Mouse (Mus musculus) MEL (cell line): ENCODE measurements at regions not wholly inside any gene's neighbourhood (a gene's known extent, or its start where the extent isn't known, plus 50 kb on each side); places are given as distances from the start of the nearest gene placed in this dataset.
A peak's percentile ranks its signal among the peaks of the same experiment; 100 is the strongest.

ENCODE experiments used
- DNase-seq: peaks from one replicate; pipeline ENCODE4 v3.0.0; 2011; ENCODE audit warnings: low read depth, low spot score
- H3K27ac ChIP-seq: 2 replicates; pipeline ENCODE4 v1.5.1; 2012; ENCODE audit warnings: low read depth, mild to moderate bottlenecking, control low read depth, low read length, moderate library complexity; ENCODE audit not compliant: control insufficient read depth
- H3K27me3 ChIP-seq, 2 experiments: fragments of 150-350 bp in 1 of 2; sonication (generic) in 1 of 2; 2 replicates each; pipeline ENCODE4 v1.6.1; 2012; ENCODE audit warnings: low read length in 2 of 2, mild to moderate bottlenecking in 2 of 2, improper control_type of control experiment in 1 of 2, moderate library complexity in 1 of 2; ENCODE audit not compliant: insufficient read depth in 2 of 2, control insufficient read depth in 1 of 2
- H3K36me3 ChIP-seq, 2 experiments: 2 replicates each; pipeline ENCODE4 v1.6.1; 2012 to 2014; ENCODE audit warnings: low read length in 2 of 2, improper control_type of control experiment in 1 of 2, inconsistent platforms in 1 of 2, mild to moderate bottlenecking in 1 of 2; ENCODE audit not compliant: insufficient read depth in 2 of 2, control insufficient read depth in 1 of 2
- H3K4me1 ChIP-seq, 2 experiments: fragments of 150-350 bp in 1 of 2; sonication (generic) in 1 of 2; 2 replicates each; pipeline ENCODE4 v1.6.1; 2012; ENCODE audit warnings: low read length in 2 of 2, improper control_type of control experiment in 1 of 2, mild to moderate bottlenecking in 1 of 2; ENCODE audit not compliant: insufficient read depth in 2 of 2, control insufficient read depth in 1 of 2
- H3K4me3 ChIP-seq, 2 experiments: fragments of 150-350 bp in 1 of 2; sonication (generic) in 1 of 2; 2 replicates each; pipeline ENCODE4 v1.5.1; 2012; ENCODE audit warnings: low read depth in 2 of 2, low read length in 2 of 2, mild to moderate bottlenecking in 2 of 2, moderate library complexity in 2 of 2, control low read depth in 1 of 2, improper control_type of control experiment in 1 of 2; ENCODE audit not compliant: control insufficient read depth in 1 of 2, insufficient read depth in 1 of 2
- H3K79me2 ChIP-seq: 2 replicates; pipeline ENCODE4 v1.6.1; 2012; ENCODE audit warnings: mild to moderate bottlenecking, low read length, moderate library complexity; ENCODE audit not compliant: control insufficient read depth, poor library complexity, insufficient read depth
- H3K9ac ChIP-seq: 2 replicates; pipeline ENCODE4 v1.6.1; 2012; ENCODE audit warnings: low read depth, mild to moderate bottlenecking, control low read depth, low read length, moderate library complexity; ENCODE audit not compliant: control insufficient read depth, poor library complexity, severe bottlenecking
- H3K9me3 ChIP-seq: fragments of 150-350 bp; sonication (generic); replicated peaks from 2 replicates; pipeline ENCODE4 v1.6.1; 2012; ENCODE audit warnings: mild to moderate bottlenecking, low read length, improper control_type of control experiment, moderate library complexity; ENCODE audit not compliant: insufficient read depth
- HCFC1 ChIP-seq: IDR thresholded peaks from 2 replicates; pipeline ENCODE4 v1.6.1; 2012; ENCODE audit warnings: low read depth, mild to moderate bottlenecking, inconsistent platforms, low read length, improper control_type of control experiment, moderate library complexity
- MAFK ChIP-seq: IDR thresholded peaks from 2 replicates; pipeline ENCODE4 v1.6.1; 2011; ENCODE audit warnings: low read depth, mild to moderate bottlenecking, low read length, improper control_type of control experiment, borderline replicate concordance
- MXI1 ChIP-seq: IDR thresholded peaks from 2 replicates; pipeline ENCODE4 v1.6.1; 2011; ENCODE audit warnings: mild to moderate bottlenecking, low read depth, low read length, improper control_type of control experiment
- NRF1 ChIP-seq: IDR thresholded peaks from 2 replicates; pipeline ENCODE4 v1.6.1; 2014; ENCODE audit warnings: low read depth, mild to moderate bottlenecking, inconsistent platforms, low read length, improper control_type of control experiment, moderate library complexity; ENCODE audit not compliant: poor library complexity, insufficient read depth, severe bottlenecking
- POLR2AphosphoS5 ChIP-seq: IDR thresholded peaks from 2 replicates; pipeline ENCODE4 v1.6.1; 2012; ENCODE audit warnings: low read depth, borderline replicate concordance, mild to moderate bottlenecking, inconsistent platforms, low read length, moderate library complexity, mixed read lengths
- RAD21 ChIP-seq: IDR thresholded peaks from 2 replicates; pipeline ENCODE4 v1.6.1; 2011; ENCODE audit warnings: mild to moderate bottlenecking, low read depth, low read length, improper control_type of control experiment
- RCOR1 ChIP-seq: IDR thresholded peaks from 2 replicates; pipeline ENCODE4 v1.6.1; 2012; ENCODE audit warnings: low read depth, mild to moderate bottlenecking, inconsistent platforms, low read length, improper control_type of control experiment
- SMC3 ChIP-seq: IDR thresholded peaks from 2 replicates; pipeline ENCODE4 v1.6.1; 2011; ENCODE audit warnings: low read depth, low read length, improper control_type of control experiment
- TAL1 ChIP-seq: IDR thresholded peaks from 2 replicates; pipeline ENCODE4 v1.6.1; 2012; ENCODE audit warnings: mild to moderate bottlenecking, inconsistent platforms, low read length, moderate library complexity, mixed read lengths
- ZKSCAN1 ChIP-seq: IDR thresholded peaks from 2 replicates; pipeline ENCODE4 v1.6.1; 2012; ENCODE audit warnings: low read depth, mild to moderate bottlenecking, inconsistent platforms, low read length, improper control_type of control experiment, moderate library complexity
- ZMIZ1 ChIP-seq: IDR thresholded peaks from 2 replicates; pipeline ENCODE4 v1.6.1; 2012; ENCODE audit warnings: low read depth, mild to moderate bottlenecking, inconsistent platforms, low read length, improper control_type of control experiment, moderate library complexity
- ZNF384 ChIP-seq: IDR thresholded peaks from 2 replicates; pipeline ENCODE4 v1.6.1; 2012; ENCODE audit warnings: low read depth, mild to moderate bottlenecking, inconsistent platforms, low read length, improper control_type of control experiment

DNA sequence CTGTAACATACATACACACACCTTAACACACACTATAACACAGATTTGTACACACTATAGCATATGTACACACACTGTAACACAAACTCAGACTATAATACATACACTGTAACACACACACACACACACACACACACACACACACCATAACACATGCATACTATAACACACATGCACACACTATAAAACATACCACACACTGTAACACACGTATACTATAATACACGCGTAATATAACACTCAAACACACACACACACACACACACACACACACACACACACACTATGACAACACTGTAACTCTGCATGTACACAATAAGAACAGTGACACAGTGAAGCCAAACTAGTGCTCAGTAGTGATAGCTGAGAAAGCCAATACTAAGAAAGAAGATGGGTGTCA is 147.7 kb upstream of the Igfbp3 start:
- DNase-seq, result no peak
- H3K9me3 ChIP-seq, result no peaks in the 10 kb centered on the region
- no peaks in the 10 kb centered on the region for H3K4me1 ChIP-seq
- H3K79me2 ChIP-seq, result no peaks in the 10 kb centered on the region
- TF ChIP-seq POLR2AphosphoS5, result no peak
- TF ChIP-seq RCOR1, result no peak
- no peaks in the 10 kb centered on the region for H3K27me3 ChIP-seq
- H3K9ac ChIP-seq, result no peak overlapping the region
- no peak overlapping the region for H3K4me3 ChIP-seq
- no peak overlapping the region for H3K27ac ChIP-seq
- H3K36me3 ChIP-seq, result no peaks in the 10 kb centered on the region

DNA sequence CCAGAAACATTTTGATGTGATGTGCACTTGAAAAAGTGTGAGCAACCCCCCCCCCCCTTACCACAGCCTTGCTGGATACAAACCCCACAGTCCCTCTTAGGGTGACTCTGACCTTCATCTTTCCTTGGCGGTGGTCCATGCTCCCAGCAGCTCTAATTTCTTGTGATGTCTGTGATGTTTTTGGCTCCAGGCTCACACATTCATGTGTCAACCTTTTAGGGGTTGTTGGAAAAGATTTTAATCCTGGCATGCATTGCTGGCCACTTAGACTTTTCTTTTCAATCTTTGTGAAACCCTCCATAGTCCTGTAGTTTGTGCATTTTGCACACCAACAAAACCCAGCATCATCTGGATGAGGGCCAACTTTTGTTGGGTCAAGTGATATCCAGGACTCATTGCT is 134.9 kb upstream of the Igfbp3 start:
- Histone ChIP-seq H3K9ac (no peak overlapping the region), H3K27ac (no peak overlapping the region), H3K27me3 (no peaks in the 10 kb centered on the region), H3K4me1 (no peaks in the 10 kb centered on the region), H3K4me3 (no peak overlapping the region), H3K79me2 (no peaks in the 10 kb centered on the region), H3K36me3 (no peaks in the 10 kb centered on the region), H3K9me3 (no peaks in the 10 kb centered on the region)
- no peak for DNase-seq
- TF ChIP-seq RCOR1, result no peak
- TF ChIP-seq ZKSCAN1, result no peak
- no peak for TF ChIP-seq NRF1

DNA sequence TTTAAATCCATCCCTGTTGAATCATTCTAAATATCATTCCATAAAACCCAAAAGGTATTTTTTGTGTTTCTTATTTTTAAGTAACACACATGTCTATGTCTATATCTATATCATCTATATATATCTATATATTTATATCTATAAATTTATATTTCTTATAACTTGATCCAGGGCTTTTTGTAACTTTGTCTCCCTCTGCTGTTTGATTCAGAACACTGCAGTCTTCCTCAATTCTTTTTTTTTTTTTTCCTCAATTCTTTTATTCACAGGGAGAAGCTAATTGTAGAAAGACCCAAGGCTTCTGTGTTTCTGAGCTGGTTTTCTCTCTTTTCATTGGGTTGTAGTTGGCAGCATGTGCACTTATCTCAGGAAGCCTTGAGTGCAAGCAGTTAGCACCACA is 124.1 kb upstream of the Igfbp3 start:
- no peaks in the 10 kb centered on the region for H3K9me3 ChIP-seq
- no peaks in the 10 kb centered on the region for H3K79me2 ChIP-seq
- H3K36me3 ChIP-seq, result no peaks in the 10 kb centered on the region
- no peaks in the 10 kb centered on the region for H3K4me1 ChIP-seq
- no peak overlapping the region for H3K4me3 ChIP-seq
- TF ChIP-seq SMC3 (0 out of 2 replicates have a peak, but pooled peaks have one; percentile 20), RAD21 (peak; percentile 4; the same call in 1 of the 2 replicates), HCFC1 (no peak), ZNF384 (peak; percentile 69)
- H3K27ac ChIP-seq, result no peak overlapping the region
- peak; percentile 2 for DNase-seq
- no peaks in the 10 kb centered on the region; a peak in 1 of 4 replicates for H3K27me3 ChIP-seq
- H3K9ac ChIP-seq, result no peak overlapping the region

GRCm38 (mm10) chr11:7317409-7317970 is 103.8 kb upstream of the Igfbp3 start:
- Histone ChIP-seq H3K4me1 (no peaks in the 10 kb centered on the region), H3K36me3 (no peaks in the 10 kb centered on the region), H3K9ac (no peak overlapping the region), H3K4me3 (no peak overlapping the region), H3K27ac (no peak overlapping the region), H3K27me3 (no peaks in the 10 kb centered on the region), H3K9me3 (no peaks in the 10 kb centered on the region), H3K79me2 (no peaks in the 10 kb centered on the region)
- no peak for TF ChIP-seq SMC3
- TF ChIP-seq TAL1, result no peak
- no peak for TF ChIP-seq ZMIZ1
- TF ChIP-seq ZNF384, result no peak
- no peak for TF ChIP-seq MXI1
- no peak for TF ChIP-seq MAFK
- no peak for DNase-seq
